7 mouse cellular contexts compared by ENCODE assay signal in the genomic region with DNA sequence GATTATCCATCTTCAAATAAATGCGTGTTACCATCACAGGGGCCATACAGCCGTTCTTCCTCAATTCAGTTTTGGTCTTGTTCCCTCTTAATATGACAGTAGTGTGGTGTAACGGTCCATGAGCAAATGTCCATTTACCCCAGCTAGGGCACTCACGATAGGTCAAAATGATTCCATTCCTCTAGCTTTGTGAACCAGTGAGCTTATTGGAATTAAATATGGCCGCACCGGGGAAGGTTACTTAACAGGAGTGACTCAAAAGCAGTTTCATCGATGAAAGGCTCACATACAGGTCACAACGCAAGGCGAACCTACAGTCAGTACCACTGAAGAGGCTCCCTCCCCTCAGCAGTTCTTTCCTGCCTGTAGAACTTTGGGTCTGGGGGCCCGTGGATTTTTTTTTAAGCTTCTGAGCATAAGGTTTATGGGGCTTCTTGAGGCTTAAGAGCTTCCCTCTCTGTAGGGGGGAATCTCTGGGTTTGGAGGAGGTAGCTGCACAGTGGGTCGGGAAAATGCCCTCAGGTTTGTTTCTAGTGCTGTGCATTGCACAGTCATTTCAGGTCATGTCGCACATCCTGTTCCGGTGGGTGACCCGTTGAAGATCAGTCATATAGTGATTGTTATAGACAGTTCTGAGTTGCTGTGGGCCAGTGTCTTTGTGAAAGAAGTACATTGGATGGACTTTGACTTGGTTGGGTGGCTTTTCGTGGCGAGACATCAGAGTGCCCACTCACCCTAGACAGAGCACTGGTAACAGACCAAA. TPM values are rescaled to one million over a fixed set of nuclear protein-coding genes. Genes with fewer than 3 reads are reported as not detected.
A peak's percentile ranks its signal among the peaks of the same experiment; 100 is the strongest.
DNase-seq lines count a peak whose midpoint lies in the region; ATAC-seq and TF ChIP-seq lines count a peak whose summit lies in the region.

No protein-coding gene starts in this region.

- ATAC-seq in forebrain, embryonic 15.5 days (replicated peaks) = peak; percentile 20; the same call in 1 of the 2 replicates
- no peak for ATAC-seq in liver, embryonic 15.5 days (ENCODE audit: insufficient read depth)
- 0 out of 2 replicates have a peak, but pooled peaks have one; percentile 31 for ATAC-seq in neural tube, embryonic 14.5 days (ENCODE audit: low read depth)

- peaks cover 10% of the 10 kb centered on the region; the same call in 1 of the 2 replicates for H3K4me1 ChIP-seq in lung, adult 2 months (ENCODE audit: control insufficient read depth, insufficient read depth, low read length)
- peaks cover 20% of the 10 kb centered on the region for H3K4me1 ChIP-seq in forebrain, embryonic 15.5 days
- H3K4me1 ChIP-seq in liver, embryonic 15.5 days (replicated peaks) = peaks cover 38% of the 10 kb centered on the region
- peaks cover 9% of the 10 kb centered on the region for H3K4me1 ChIP-seq in neural tube, embryonic 14.5 days (ENCODE audit: control insufficient read depth, insufficient read depth, low read length)

- H3K9ac ChIP-seq in forebrain, embryonic 15.5 days (replicated peaks) = peak overlapping the region; percentile 87
- H3K9ac ChIP-seq in liver, embryonic 15.5 days = peak overlapping the region; percentile 81
- peak overlapping the region; percentile 72 for H3K9ac ChIP-seq in neural tube, embryonic 14.5 days (replicated peaks; ENCODE audit: low read depth, low read length)

- no peak for TF ChIP-seq POLR2A in lung, adult 2 months (IDR thresholded peaks at IDR 0.05; ENCODE audit: borderline replicate concordance, extremely low read depth, low read depth, low read length)
- TF ChIP-seq POLR2A in brain, embryonic 14.5 days (IDR thresholded peaks at IDR 0.05; ENCODE audit: borderline replicate concordance, extremely low read depth, insufficient read depth, insufficient read length, poor library complexity, severe bottlenecking) = no peak

- DNase-seq in lung, adult 2 months = no peak
- no peak for DNase-seq in lung, adult 18-20 months
- DNase-seq in brain, embryonic 14.5 days (ENCODE audit: low read depth) = peak; percentile 41
- DNase-seq in layer of hippocampus, postnatal 10 days (ENCODE audit: low spot score in 2 of 2) = no peak

- H3K27ac ChIP-seq in forebrain, embryonic 15.5 days (replicated peaks) = peak overlapping the region; percentile 97
- H3K27ac ChIP-seq in liver, embryonic 15.5 days (replicated peaks) = peak overlapping the region; percentile 92
- H3K27ac ChIP-seq in neural tube, embryonic 14.5 days (ENCODE audit: low read depth, low read length) = peak overlapping the region; percentile 94

- no peaks in the 10 kb centered on the region for H3K9me3 ChIP-seq in forebrain, embryonic 15.5 days
- H3K9me3 ChIP-seq in liver, embryonic 15.5 days (replicated peaks) = no peaks in the 10 kb centered on the region
- no peaks in the 10 kb centered on the region for H3K9me3 ChIP-seq in neural tube, embryonic 14.5 days (ENCODE audit: control insufficient read depth, low read length)

- H3K4me2 ChIP-seq in forebrain, embryonic 15.5 days (replicated peaks) = peak overlapping the region; percentile 79
- peak overlapping the region; percentile 88 for H3K4me2 ChIP-seq in liver, embryonic 15.5 days
- peak overlapping the region; percentile 75 for H3K4me2 ChIP-seq in neural tube, embryonic 14.5 days (ENCODE audit: low read depth, low read length)

- H3K27me3 ChIP-seq in forebrain, embryonic 15.5 days = no peaks in the 10 kb centered on the region
- H3K27me3 ChIP-seq in liver, embryonic 15.5 days = no peaks in the 10 kb centered on the region
- H3K27me3 ChIP-seq in neural tube, embryonic 14.5 days (ENCODE audit: control insufficient read depth, insufficient read depth, low read length) = no peaks in the 10 kb centered on the region

- no peak for TF ChIP-seq CTCF in lung, adult 2 months (IDR thresholded peaks at IDR 0.05; ENCODE audit: insufficient read depth, low read length)
- no peak for TF ChIP-seq CTCF in brain, embryonic 14.5 days (IDR thresholded peaks at IDR 0.05; ENCODE audit: borderline replicate concordance, extremely low read depth, insufficient read depth, insufficient read length)

- H3K4me3 ChIP-seq in lung, adult 2 months (replicated peaks; ENCODE audit: extremely low read depth, low read depth, low read length) = peak overlapping the region; percentile 69
- H3K4me3 ChIP-seq in forebrain, embryonic 15.5 days = peak overlapping the region; percentile 94
- peak overlapping the region; percentile 95 for H3K4me3 ChIP-seq in liver, embryonic 15.5 days (replicated peaks)
- peak overlapping the region; percentile 71 for H3K4me3 ChIP-seq in neural tube, embryonic 14.5 days (ENCODE audit: low read depth, low read length)

- 29% methylated on average over 16 of the region's 16 CpGs for WGBS in lung, adult 2 months
- 36% methylated on average over 16 of the region's 16 CpGs for WGBS in forebrain, embryonic 15.5 days
- 30% methylated on average over 16 of the region's 16 CpGs for WGBS in liver, embryonic 15.5 days (ENCODE audit: insufficient replicate concordance)
- 34% methylated on average over 16 of the region's 16 CpGs for WGBS in neural tube, embryonic 14.5 days

- H3K36me3 ChIP-seq in forebrain, embryonic 15.5 days = peaks cover 25% of the 10 kb centered on the region
- peaks cover 36% of the 10 kb centered on the region for H3K36me3 ChIP-seq in liver, embryonic 15.5 days (replicated peaks)
- H3K36me3 ChIP-seq in neural tube, embryonic 14.5 days (ENCODE audit: control insufficient read depth, insufficient read depth, low read length) = peaks cover 20% of the 10 kb centered on the region; the same call in 1 of the 2 replicates

RNA-seq across cellular contexts. Expression of a gene that starts 0.9 kb away (rescaled TPM):
- polyA plus RNA-seq in lung, adult 2 months (2012; rRNA removed) = 13.0 and 21.4 TPM in 2 replicates
- 31.8 and 35.3 TPM in 2 replicates for polyA plus RNA-seq in brain, embryonic 14.5 days (2012; rRNA removed)
- 59.5 and 62.4 TPM in 2 replicates for polyA plus RNA-seq in forebrain, embryonic 15.5 days (2015; fragmentation: Nextera tagmentation; extraction: Ambion mirVana)
- polyA plus RNA-seq in liver, embryonic 15.5 days (2015; fragmentation: Nextera tagmentation; extraction: Ambion mirVana) = 22.2 and 24.2 TPM in 2 replicates
- 35.2 and 40.6 TPM in 2 replicates for polyA plus RNA-seq in neural tube, embryonic 14.5 days (2014; fragmentation: Nextera tagmentation; extraction: Ambion mirVana)
- total RNA-seq in layer of hippocampus, postnatal 10 days (2021) = 10 to 100 TPM; 36.9 to 40.2 TPM

RNA-seq across cellular contexts. Expression of a gene that starts 36.6 kb away (rescaled TPM):
- 1.8 and 2.6 TPM in 2 replicates for polyA plus RNA-seq in lung, adult 2 months (2012; rRNA removed)
- 85.3 and 88.4 TPM in 2 replicates for polyA plus RNA-seq in brain, embryonic 14.5 days (2012; rRNA removed)
- polyA plus RNA-seq in forebrain, embryonic 15.5 days (2015; fragmentation: Nextera tagmentation; extraction: Ambion mirVana) = 89.6 and 96.4 TPM in 2 replicates
- polyA plus RNA-seq in liver, embryonic 15.5 days (2015; fragmentation: Nextera tagmentation; extraction: Ambion mirVana) = 0.24 TPM in 2 replicates
- polyA plus RNA-seq in neural tube, embryonic 14.5 days (2014; fragmentation: Nextera tagmentation; extraction: Ambion mirVana) = 88.7 and 103 TPM in 2 replicates
- 10 to 100 TPM; 13.2 to 16.3 TPM for total RNA-seq in layer of hippocampus, postnatal 10 days (2021)

RNA-seq across cellular contexts. Expression of a gene that starts 40.0 kb away (rescaled TPM):
- 9.2 and 14.0 TPM in 2 replicates for polyA plus RNA-seq in lung, adult 2 months (2012; rRNA removed)
- 32.5 and 45.1 TPM in 2 replicates for polyA plus RNA-seq in brain, embryonic 14.5 days (2012; rRNA removed)
- 43.8 and 44.0 TPM in 2 replicates for polyA plus RNA-seq in forebrain, embryonic 15.5 days (2015; fragmentation: Nextera tagmentation; extraction: Ambion mirVana)
- 3.3 and 3.8 TPM in 2 replicates for polyA plus RNA-seq in liver, embryonic 15.5 days (2015; fragmentation: Nextera tagmentation; extraction: Ambion mirVana)
- polyA plus RNA-seq in neural tube, embryonic 14.5 days (2014; fragmentation: Nextera tagmentation; extraction: Ambion mirVana) = 36.5 and 42.5 TPM in 2 replicates
- 10 to 100 TPM; 39.9 to 43.0 TPM for total RNA-seq in layer of hippocampus, postnatal 10 days (2021)

RNA-seq across cellular contexts. Expression of a gene that starts 55.3 kb away (rescaled TPM):
- polyA plus RNA-seq in lung, adult 2 months (2012; rRNA removed) = 23.0 and 30.9 TPM in 2 replicates
- polyA plus RNA-seq in brain, embryonic 14.5 days (2012; rRNA removed) = 53.2 and 55.5 TPM in 2 replicates
- polyA plus RNA-seq in forebrain, embryonic 15.5 days (2015; fragmentation: Nextera tagmentation; extraction: Ambion mirVana) = 43.3 and 46.3 TPM in 2 replicates
- 11.7 and 11.9 TPM in 2 replicates for polyA plus RNA-seq in liver, embryonic 15.5 days (2015; fragmentation: Nextera tagmentation; extraction: Ambion mirVana)
- 47.4 and 52.8 TPM in 2 replicates for polyA plus RNA-seq in neural tube, embryonic 14.5 days (2014; fragmentation: Nextera tagmentation; extraction: Ambion mirVana)
- total RNA-seq in layer of hippocampus, postnatal 10 days (2021) = 10 to 100 TPM; 67.5 to 69.4 TPM

Comparison
In these comparisons a context has a peak if more than half of its experiments do, and no peak if none do; other contexts are left out.
1. RNA of a gene that starts 36.6 kb away (polyA plus RNA-seq): 88.7 to 103 TPM in neural tube, embryonic 14.5 days, 89.6 to 96.4 TPM in forebrain, embryonic 15.5 days and 85.3 to 88.4 TPM in brain, embryonic 14.5 days; 1.8 to 2.6 TPM in lung, adult 2 months and 0.24 TPM in liver, embryonic 15.5 days; every median in the first group is over 10 times any median in the second.
2. Peak in every context shown above with its lines, with median percentiles within 50 percentile points of each other: H3K4me3 ChIP-seq, H3K27ac ChIP-seq, H3K4me2 ChIP-seq and H3K9ac ChIP-seq.